Mouse (Mus musculus): ENCODE data around the gene Adamtsl4. TPM values are rescaled to one million over a fixed set of nuclear protein-coding genes. Genes with fewer than 3 reads are reported as not detected.

Gene Adamtsl4
- polyA plus RNA-seq, 1 experiment, result 4.1 TPM

DNA sequence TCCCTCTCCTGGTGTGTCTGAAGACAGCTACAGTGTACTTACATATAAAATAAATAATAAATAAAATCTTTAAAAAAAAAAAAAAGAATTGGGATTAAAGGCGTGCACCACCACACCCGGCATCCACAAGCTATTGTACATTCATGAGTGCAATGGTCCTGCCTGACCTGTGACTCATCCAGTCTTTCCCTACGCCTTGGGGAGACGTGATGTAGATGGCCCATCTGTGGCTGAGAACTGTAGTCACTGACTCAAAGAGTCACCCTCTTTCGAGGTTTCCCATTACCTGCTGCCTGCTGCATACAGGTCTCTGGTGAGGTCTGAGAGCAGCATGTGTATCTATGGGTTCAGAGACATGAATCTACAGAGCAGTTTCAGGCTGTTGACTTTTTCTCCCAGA is 39.7 kb downstream of the Adamtsl4 start:
- H3K36me3 ChIP-seq (ENCODE audit: control insufficient read depth, insufficient read depth, low read length), result no peaks in the 10 kb centered on the region
- 91% methylated on average over 5 of the region's 5 CpGs for WGBS
- DNase-seq, result no peak
- H3K4me1 ChIP-seq (replicated peaks; ENCODE audit: control insufficient read depth, insufficient read depth, low read length), result peaks cover 20% of the 10 kb centered on the region
- no peaks in the 10 kb centered on the region for H3K27me3 ChIP-seq (ENCODE audit: control insufficient read depth, insufficient read depth, low read length)
- no peak overlapping the region for H3K27ac ChIP-seq (ENCODE audit: control insufficient read depth, insufficient read depth, low read length)
- H3K4me3 ChIP-seq (ENCODE audit: control insufficient read depth, insufficient read depth, low read length), result no peak overlapping the region
- TF ChIP-seq CTCF (IDR thresholded peaks at IDR 0.05; ENCODE audit: borderline replicate concordance, control insufficient read depth, extremely low read depth, insufficient read depth, low read length, poor library complexity) (no peak), POLR2A (IDR thresholded peaks at IDR 0.05; ENCODE audit: control insufficient read depth, extremely low read depth, insufficient read depth, low read length, poor library complexity) (no peak)

DNA sequence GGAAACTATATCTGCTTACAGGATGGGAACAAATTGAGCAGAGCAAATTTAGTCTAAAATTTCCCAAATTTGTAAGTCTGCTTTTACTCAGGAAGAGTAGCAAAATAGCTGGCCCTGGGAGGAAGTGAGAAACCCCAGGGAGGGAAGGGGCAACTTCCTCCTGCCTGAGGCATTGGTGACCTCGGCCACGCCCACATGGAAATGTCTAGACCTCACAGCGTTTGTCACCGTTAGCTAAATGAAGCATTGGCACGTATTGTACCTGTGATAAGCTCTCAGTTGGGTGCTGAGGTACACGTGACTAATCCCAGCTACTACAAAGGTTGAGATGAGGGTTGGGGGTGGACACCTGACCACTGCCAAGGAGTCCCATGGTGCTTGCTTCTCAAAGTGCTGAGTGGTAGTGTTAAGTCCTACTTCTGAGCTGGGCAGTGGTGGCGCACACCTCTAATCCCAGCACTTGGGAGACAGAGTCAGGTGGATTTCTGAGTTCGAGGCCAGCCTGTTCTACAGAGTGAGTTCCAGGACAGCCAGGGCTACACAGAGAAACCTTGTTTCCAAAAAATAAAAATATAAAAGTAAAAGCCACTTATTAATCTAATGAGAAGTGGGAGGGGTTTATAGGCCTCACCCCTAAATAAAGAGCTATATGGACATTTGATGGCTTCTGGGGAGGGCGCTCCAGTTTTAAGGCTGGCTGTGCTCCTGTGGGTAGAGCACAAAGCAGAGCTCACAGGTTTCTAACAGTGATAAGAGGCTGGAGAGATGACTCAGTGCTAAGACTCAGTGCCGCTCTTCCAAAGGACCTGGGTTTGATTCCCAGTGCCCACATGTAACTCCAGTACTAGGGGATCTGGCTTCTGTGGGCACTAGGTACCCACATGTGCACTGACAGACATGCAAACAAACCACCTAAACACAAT is 42.1 kb downstream of the Adamtsl4 start:
- H3K27ac ChIP-seq (ENCODE audit: control insufficient read depth, insufficient read depth, low read length), result no peak overlapping the region
- H3K4me3 ChIP-seq (ENCODE audit: control insufficient read depth, insufficient read depth, low read length), result no peak overlapping the region
- no peak for TF ChIP-seq POLR2A (IDR thresholded peaks at IDR 0.05; ENCODE audit: control insufficient read depth, extremely low read depth, insufficient read depth, low read length, poor library complexity)
- no peak for TF ChIP-seq CTCF (IDR thresholded peaks at IDR 0.05; ENCODE audit: borderline replicate concordance, control insufficient read depth, extremely low read depth, insufficient read depth, low read length, poor library complexity)

DNA sequence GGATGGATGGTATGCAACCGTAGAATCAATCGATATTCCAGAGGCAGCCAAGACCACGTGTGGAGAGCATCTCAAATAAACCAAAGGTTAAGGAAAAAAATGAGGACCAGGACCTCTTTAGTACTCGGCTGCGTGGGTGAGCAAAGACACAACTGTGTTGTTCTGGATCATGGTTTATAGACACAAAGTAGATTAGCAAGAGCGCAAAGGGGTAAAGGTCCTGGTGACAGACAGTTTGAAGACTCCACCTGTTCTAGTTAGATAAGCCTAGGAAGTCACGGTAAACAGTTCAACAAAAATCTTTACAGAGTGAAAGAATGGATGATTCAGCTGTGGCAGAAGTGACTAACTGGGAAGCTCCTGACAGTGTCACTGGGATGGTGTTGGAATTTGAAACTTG is 44.6 kb downstream of the Adamtsl4 start:
- H3K4me1 ChIP-seq (replicated peaks; ENCODE audit: control insufficient read depth, insufficient read depth, low read length), result peaks cover 8% of the 10 kb centered on the region
- no peaks in the 10 kb centered on the region for H3K36me3 ChIP-seq (ENCODE audit: control insufficient read depth, insufficient read depth, low read length)
- WGBS, result 94% methylated on average over 7 of the region's 7 CpGs
- no peak overlapping the region for H3K27ac ChIP-seq (ENCODE audit: control insufficient read depth, insufficient read depth, low read length)
- no peak for TF ChIP-seq CTCF (IDR thresholded peaks at IDR 0.05; ENCODE audit: borderline replicate concordance, control insufficient read depth, extremely low read depth, insufficient read depth, low read length, poor library complexity)
- no peak overlapping the region for H3K4me3 ChIP-seq (ENCODE audit: control insufficient read depth, insufficient read depth, low read length)
- DNase-seq, result no peak
- H3K27me3 ChIP-seq (ENCODE audit: control insufficient read depth, insufficient read depth, low read length), result no peaks in the 10 kb centered on the region

More for the DNA sequence above, 42.1 kb downstream of the Adamtsl4 start:
- Histone ChIP-seq H3K4me1 (replicated peaks; ENCODE audit: control insufficient read depth, insufficient read depth, low read length) (peaks cover 10% of the 10 kb centered on the region), H3K27me3 (ENCODE audit: control insufficient read depth, insufficient read depth, low read length) (no peaks in the 10 kb centered on the region), H3K36me3 (ENCODE audit: control insufficient read depth, insufficient read depth, low read length) (no peaks in the 10 kb centered on the region)
- peak; percentile 63 for DNase-seq
- 39% methylated on average over 10 of the region's 10 CpGs for WGBS

DNA sequence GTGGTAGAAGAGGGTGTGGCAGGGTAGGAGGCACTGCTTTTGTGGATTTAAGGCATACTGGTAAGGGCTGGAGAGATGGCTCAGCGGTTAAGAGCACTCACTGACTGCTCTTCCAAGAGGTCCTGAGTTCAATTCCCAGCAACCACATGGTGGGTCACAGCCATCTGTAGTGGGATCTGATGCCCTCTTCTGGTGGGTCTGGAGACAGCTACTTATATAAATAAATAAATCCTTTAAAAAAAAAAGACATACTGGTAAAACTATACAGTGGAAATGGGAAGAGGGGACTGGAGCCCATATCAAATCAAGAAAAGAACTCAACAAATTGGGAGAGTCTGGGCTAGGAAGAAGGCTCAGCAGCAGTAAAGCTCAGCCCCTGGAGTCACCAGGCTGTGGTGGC is 48.0 kb downstream of the Adamtsl4 start:
- Histone ChIP-seq H3K4me1 (replicated peaks; ENCODE audit: control insufficient read depth, insufficient read depth, low read length) (peaks cover 2% of the 10 kb centered on the region), H3K4me3 (ENCODE audit: control insufficient read depth, insufficient read depth, low read length) (no peak overlapping the region), H3K27me3 (ENCODE audit: control insufficient read depth, insufficient read depth, low read length) (no peaks in the 10 kb centered on the region), H3K27ac (ENCODE audit: control insufficient read depth, insufficient read depth, low read length) (no peak overlapping the region), H3K36me3 (ENCODE audit: control insufficient read depth, insufficient read depth, low read length) (peaks cover 18% of the 10 kb centered on the region)
- 97% methylated on average over 1 of the region's 1 CpGs for WGBS
- DNase-seq, result no peak
- TF ChIP-seq CTCF (IDR thresholded peaks at IDR 0.05; ENCODE audit: borderline replicate concordance, control insufficient read depth, extremely low read depth, insufficient read depth, low read length, poor library complexity), result no peak
- TF ChIP-seq POLR2A (IDR thresholded peaks at IDR 0.05; ENCODE audit: control insufficient read depth, extremely low read depth, insufficient read depth, low read length, poor library complexity), result no peak

DNA sequence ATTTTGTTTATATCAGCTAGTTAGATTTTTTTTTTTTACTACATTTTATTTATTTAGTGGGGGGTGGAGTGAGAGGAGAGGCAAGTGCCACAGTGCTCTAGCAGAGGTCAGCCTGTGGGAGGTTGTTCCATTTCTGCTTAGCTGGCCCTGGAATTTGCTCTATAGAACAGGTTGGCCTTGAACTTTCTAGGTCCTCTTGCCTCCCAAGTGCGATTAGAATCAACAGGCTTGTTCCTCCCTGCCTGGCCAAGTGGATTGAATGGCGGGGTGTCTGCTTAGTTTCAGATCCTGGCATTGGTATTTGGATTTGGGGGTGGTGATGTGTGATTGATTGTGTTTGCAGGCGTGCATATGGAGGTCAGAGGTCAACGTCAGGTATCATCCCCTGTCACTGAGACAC is 51.6 kb downstream of the Adamtsl4 start:
- no peak for DNase-seq
- TF ChIP-seq CTCF (IDR thresholded peaks at IDR 0.05; ENCODE audit: borderline replicate concordance, control insufficient read depth, extremely low read depth, insufficient read depth, low read length, poor library complexity) (no peak), POLR2A (IDR thresholded peaks at IDR 0.05; ENCODE audit: control insufficient read depth, extremely low read depth, insufficient read depth, low read length, poor library complexity) (no peak)
- WGBS, result 96% methylated on average over 4 of the region's 4 CpGs
- H3K27ac ChIP-seq (ENCODE audit: control insufficient read depth, insufficient read depth, low read length), result no peak overlapping the region
- H3K4me1 ChIP-seq (replicated peaks; ENCODE audit: control insufficient read depth, insufficient read depth, low read length), result no peaks in the 10 kb centered on the region; the same call in 1 of the 2 replicates
- no peaks in the 10 kb centered on the region for H3K27me3 ChIP-seq (ENCODE audit: control insufficient read depth, insufficient read depth, low read length)
- peaks cover 45% of the 10 kb centered on the region for H3K36me3 ChIP-seq (ENCODE audit: control insufficient read depth, insufficient read depth, low read length)
- no peak overlapping the region for H3K4me3 ChIP-seq (ENCODE audit: control insufficient read depth, insufficient read depth, low read length)

DNA sequence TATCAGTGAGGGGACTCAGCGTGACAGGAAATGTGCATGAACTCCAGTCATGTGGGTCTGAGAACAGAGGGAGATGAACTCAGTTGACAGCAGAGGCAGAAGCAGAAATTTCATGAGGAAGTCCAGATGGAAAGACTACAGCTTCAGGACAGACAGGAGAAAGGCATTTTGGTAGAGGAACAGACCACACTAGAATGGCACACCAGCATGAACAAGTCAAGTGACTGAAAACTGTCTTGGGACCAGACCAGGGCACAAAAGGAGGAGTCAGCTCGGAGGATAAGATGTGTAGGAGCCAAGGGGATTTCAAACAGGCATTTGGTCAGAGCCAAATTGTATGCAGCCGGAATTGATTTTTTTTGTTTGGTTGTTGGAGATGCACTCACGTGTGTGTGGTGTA is 52.1 kb downstream of the Adamtsl4 start:
- DNase-seq, result no peak
- H3K4me3 ChIP-seq (ENCODE audit: control insufficient read depth, insufficient read depth, low read length), result no peak overlapping the region
- WGBS, result 82% methylated on average over 4 of the region's 4 CpGs
- no peak overlapping the region for H3K27ac ChIP-seq (ENCODE audit: control insufficient read depth, insufficient read depth, low read length)
- no peaks in the 10 kb centered on the region; the same call in 1 of the 2 replicates for H3K4me1 ChIP-seq (replicated peaks; ENCODE audit: control insufficient read depth, insufficient read depth, low read length)
- no peaks in the 10 kb centered on the region for H3K27me3 ChIP-seq (ENCODE audit: control insufficient read depth, insufficient read depth, low read length)
- H3K36me3 ChIP-seq (ENCODE audit: control insufficient read depth, insufficient read depth, low read length), result peaks cover 47% of the 10 kb centered on the region
- TF ChIP-seq POLR2A (IDR thresholded peaks at IDR 0.05; ENCODE audit: control insufficient read depth, extremely low read depth, insufficient read depth, low read length, poor library complexity) (no peak), CTCF (IDR thresholded peaks at IDR 0.05; ENCODE audit: borderline replicate concordance, control insufficient read depth, extremely low read depth, insufficient read depth, low read length, poor library complexity) (no peak)

Data from thymus, adult 2 months (tissue).